Mouse (Mus musculus) lung, postnatal 0 days (tissue): ENCODE results near the gene Ncbp3. TPM values are rescaled to one million over a fixed set of nuclear protein-coding genes. Genes with fewer than 3 reads are reported as not detected.

Experiments used
- ATAC-seq: fragments of 200-750 bp; cut with Nextera tagmentation; 2 replicates; pipeline ENCODE4 v1.8.0; 2017; ENCODE audit warnings: moderate library complexity
- DNase-seq: peaks from one replicate; pipeline ENCODE4 v3.0.0-alpha.2; 2016; ENCODE audit warnings: low spot score
- H3K27ac ChIP-seq: fragments of 300-500 bp; sonication (generic); 2 replicates; pipeline ENCODE4 v1.5.1; 2014; ENCODE audit warnings: antibody characterized with exemption, mild to moderate bottlenecking, low read length, mixed read lengths
- H3K27me3 ChIP-seq: fragments of 300-500 bp; sonication (generic); replicated peaks from 2 replicates; pipeline ENCODE4 v1.6.1; 2014; ENCODE audit warnings: low read length, mixed read lengths; ENCODE audit not compliant: insufficient read depth
- H3K36me3 ChIP-seq: fragments of 300-500 bp; sonication (generic); 2 replicates; pipeline ENCODE4 v1.6.1; 2014; ENCODE audit warnings: low read length, mixed read lengths; ENCODE audit not compliant: insufficient read depth
- H3K4me1 ChIP-seq: fragments of 300-500 bp; sonication (generic); 2 replicates; pipeline ENCODE4 v1.6.1; 2014; ENCODE audit warnings: antibody characterized with exemption, low read depth, low read length, mixed read lengths; ENCODE audit not compliant: insufficient read depth
- H3K4me2 ChIP-seq: fragments of 300-500 bp; sonication (generic); replicated peaks from 2 replicates; pipeline ENCODE4 v1.6.1; 2014; ENCODE audit warnings: low read depth, mild to moderate bottlenecking, low read length, moderate library complexity, mixed read lengths
- H3K4me3 ChIP-seq: fragments of 300-500 bp; sonication (generic); 2 replicates; pipeline ENCODE4 v1.5.1; 2014; ENCODE audit warnings: low read depth, low read length
- H3K9ac ChIP-seq: fragments of 300-500 bp; sonication (generic); replicated peaks from 2 replicates; pipeline ENCODE4 v1.6.1; 2014; ENCODE audit warnings: low read depth, mild to moderate bottlenecking
- H3K9me3 ChIP-seq: fragments of 300-500 bp; sonication (generic); 2 replicates; pipeline ENCODE4 v1.6.1; 2016; ENCODE audit warnings: low read length, mixed read lengths
- CTCF ChIP-seq: IDR thresholded peaks from 2 replicates; pipeline ENCODE4 v1.5.1; 2016; ENCODE audit warnings: antibody characterized with exemption, mild to moderate bottlenecking
- EP300 ChIP-seq: IDR thresholded peaks from 2 replicates; pipeline ENCODE4 v1.6.1; 2016; ENCODE audit warnings: antibody characterized with exemption, mild to moderate bottlenecking, control low read depth
- WGBS: fragments of 180-500 bp; shearing (Covaris S2); extraction: QIAGEN DNeasy Blood & Tissue Kit; methylation state at CpG from one replicate; pipeline ENCODE4 v1.1.7; 2014; 5-methylcytosine and 5-hydroxymethylcytosine counted together
- polyA plus RNA-seq: library from polyadenylated mRNA; unstranded; fragments of >200 nt; fragmentation: Nextera tagmentation; extraction: Ambion mirVana; gene quantifications from 2 replicates; pipeline ENCODE4 v1.2.1, GENCODE M21; 2015

Ncbp3 gene
- polyA plus RNA-seq, 1 experiment from 2014 or later: 5.3 TPM

DNA sequence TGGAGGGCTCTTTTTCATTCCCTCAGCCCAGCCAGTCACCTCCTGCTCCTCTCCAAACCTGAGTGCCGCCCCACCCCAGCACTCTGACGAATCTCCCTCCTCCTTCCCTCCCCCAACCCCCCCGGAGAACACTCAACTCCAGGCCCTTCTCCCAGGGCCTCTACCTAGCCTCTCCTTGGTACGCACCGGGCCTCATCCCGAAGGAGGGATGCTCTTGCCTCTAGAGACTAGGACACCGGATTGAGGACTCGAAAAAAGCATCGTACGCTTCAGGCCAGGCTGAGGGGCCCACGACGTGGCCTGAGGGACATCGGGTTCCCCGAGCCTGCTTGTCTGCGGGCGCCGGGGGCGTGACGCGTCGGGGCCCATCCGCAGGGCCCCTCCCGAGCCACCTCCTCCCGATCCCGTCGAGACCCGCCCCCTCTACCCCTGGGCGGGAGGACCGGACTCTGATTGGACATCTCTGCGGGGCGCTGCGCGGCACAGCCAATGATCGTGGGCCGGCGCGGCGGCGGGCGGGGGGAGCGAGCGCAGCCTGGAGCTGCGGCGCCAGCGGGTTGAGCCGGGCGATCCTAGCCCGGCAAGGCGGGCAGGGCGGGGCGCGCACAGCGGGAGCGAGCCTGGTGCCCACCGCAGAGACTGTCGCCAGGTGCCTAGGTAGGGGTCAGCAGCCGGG, 29.0 kb upstream of the Ncbp3 start, which contains the start of gene Camkk1:
TSS of gene Camkk1 (plus strand) at position 538 of the 676 bp plus-strand sequence.
- ATAC-seq: peak; percentile 96
- DNase-seq: peak; percentile 97
- Histone ChIP-seq H3K4me1 (peaks cover 13% of the 10 kb centered on the region), H3K27ac (peak within 1 kb of the TSS; percentile 47; the same call in 1 of the 2 replicates), H3K4me3 (peak within 1 kb of the TSS; percentile 55), H3K9me3 (no peaks in the 10 kb centered on the region), H3K4me2 (peak within 1 kb of the TSS; percentile 100), H3K9ac (no peak within 1 kb of the TSS; the same call in 1 of the 2 replicates), H3K27me3 (no peaks in the 10 kb centered on the region), H3K36me3 (no peaks in the 10 kb centered on the region)
- no peak for TF ChIP-seq CTCF
- TF ChIP-seq EP300: no peak
- whole genome bisulfite sequencing: 2% methylated on average over 54 of the region's 57 CpGs

- H3K9me3 ChIP-seq: no peaks in the 10 kb centered on the region
- H3K9ac ChIP-seq: no peak overlapping the region; the same call in 1 of the 2 replicates
- ATAC-seq (peak; percentile 40), DNase-seq (peak; percentile 59)
- H3K27me3 ChIP-seq: no peaks in the 10 kb centered on the region
- 0 out of 2 replicates have a peak overlapping the region, but pooled peaks have one; percentile 29 for H3K27ac ChIP-seq
- H3K36me3 ChIP-seq: no peaks in the 10 kb centered on the region
- 2% methylated on average over 44 of the region's 46 CpGs for whole genome bisulfite sequencing
- no peak for TF ChIP-seq EP300
- TF ChIP-seq CTCF: no peak
- H3K4me2 ChIP-seq: peak overlapping the region; percentile 100
- H3K4me1 ChIP-seq: peaks cover 18% of the 10 kb centered on the region
- peak overlapping the region; percentile 55 for H3K4me3 ChIP-seq
These were observed 28.3 kb upstream of the Ncbp3 start for GRCm38 (mm10) chr11:73019147-73019795.

DNA sequence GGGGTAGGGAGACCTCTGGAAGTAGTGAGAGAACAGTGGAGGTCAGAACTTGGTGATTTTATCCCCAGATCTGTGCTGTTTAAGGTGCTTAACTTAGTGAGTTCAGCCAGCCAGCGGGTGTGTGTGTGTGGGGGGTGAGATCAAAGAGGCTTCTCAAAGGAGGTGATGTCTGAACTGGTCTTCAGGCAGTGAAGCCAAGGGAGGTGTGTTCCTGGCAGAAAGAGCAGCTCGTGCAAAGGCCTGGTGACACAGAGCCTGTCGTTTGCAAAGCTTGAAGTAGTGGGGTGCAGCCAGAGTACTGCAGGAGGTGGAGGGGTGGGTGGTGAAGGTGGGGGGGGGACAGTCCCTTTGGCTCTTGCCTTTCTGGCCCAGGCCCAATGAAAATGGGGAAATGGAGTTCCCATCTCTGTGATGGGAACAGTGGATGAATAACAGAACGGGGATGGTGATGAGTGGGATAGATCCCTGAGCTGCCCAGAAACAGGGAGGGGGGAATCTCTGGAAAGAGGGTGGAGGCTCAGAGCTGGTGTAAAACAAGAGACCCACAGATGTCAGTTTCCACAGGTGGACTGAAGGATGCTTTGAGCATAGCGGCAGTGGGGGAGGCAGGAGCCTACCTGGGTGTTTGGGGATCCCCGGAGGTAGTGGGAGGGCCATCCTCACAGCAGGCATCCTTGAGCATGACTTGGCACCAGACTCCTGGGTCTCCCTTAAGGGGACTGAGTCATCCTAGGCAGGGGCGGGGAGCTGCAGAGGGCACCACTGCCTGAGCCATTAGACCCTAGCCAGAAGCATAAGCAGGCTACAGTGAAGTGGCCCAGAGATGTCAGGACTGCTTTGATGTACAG, 26.4 kb upstream of the Ncbp3 start:
- Histone ChIP-seq H3K36me3 (no peaks in the 10 kb centered on the region), H3K9me3 (no peaks in the 10 kb centered on the region), H3K27ac (no peak overlapping the region), H3K4me3 (no peak overlapping the region), H3K4me2 (no peak overlapping the region), H3K4me1 (peaks cover 22% of the 10 kb centered on the region), H3K27me3 (no peaks in the 10 kb centered on the region), H3K9ac (no peak overlapping the region)
- TF ChIP-seq EP300 (no peak), CTCF (no peak)
- DNase-seq: no peak
- ATAC-seq: no peak
- 64% methylated on average over 7 of the region's 7 CpGs for WGBS

DNA sequence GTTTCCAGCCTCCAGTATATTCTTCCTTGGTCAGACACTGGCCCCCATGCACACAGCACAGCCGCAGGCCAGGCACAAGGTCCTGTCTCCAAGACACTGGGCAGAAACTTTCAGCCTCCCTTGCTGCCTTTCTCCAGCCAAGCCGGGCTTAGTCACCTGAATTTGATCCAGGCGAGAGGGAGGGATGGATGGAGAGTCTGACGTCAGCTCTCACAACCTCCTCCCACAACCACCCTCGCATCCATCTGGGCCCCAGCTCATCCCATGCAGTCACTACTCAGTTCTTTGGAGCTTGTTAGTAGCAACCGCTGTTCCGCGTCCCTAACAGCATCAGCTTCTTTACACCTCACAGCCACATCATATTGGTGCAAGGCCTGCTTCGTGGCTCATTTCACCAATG, 24.5 kb upstream of the Ncbp3 start:
- peak; percentile 42 for DNase-seq
- H3K9me3 ChIP-seq: no peaks in the 10 kb centered on the region
- ATAC-seq: no peak
- no peak overlapping the region for H3K9ac ChIP-seq
- WGBS: 49% methylated on average over 9 of the region's 9 CpGs
- peaks cover 22% of the 10 kb centered on the region for H3K4me1 ChIP-seq
- TF ChIP-seq CTCF (no peak), EP300 (no peak)
- H3K4me3 ChIP-seq: no peak overlapping the region
- H3K27me3 ChIP-seq: no peaks in the 10 kb centered on the region
- H3K36me3 ChIP-seq: no peaks in the 10 kb centered on the region
- H3K27ac ChIP-seq: no peak overlapping the region
- no peak overlapping the region for H3K4me2 ChIP-seq

DNA sequence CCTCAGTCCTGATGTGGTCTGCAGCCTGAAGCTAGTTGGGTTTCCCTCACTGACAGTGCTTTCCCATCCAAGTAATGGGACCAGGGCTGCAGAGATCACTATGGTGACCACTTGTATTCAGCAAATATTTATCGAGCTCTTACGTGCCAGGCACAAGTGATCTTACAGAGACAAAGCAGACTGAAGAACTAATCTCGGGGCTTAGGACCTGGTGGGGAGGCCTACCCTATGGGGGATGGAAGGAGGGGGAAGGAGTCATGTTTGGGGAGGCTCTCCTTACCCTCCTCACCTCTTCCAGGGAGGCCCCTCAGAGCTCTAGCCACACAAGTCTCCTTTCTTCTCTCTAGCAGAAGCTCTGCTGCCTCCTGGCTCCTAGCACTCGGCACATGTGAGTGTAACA, 23.8 kb upstream of the Ncbp3 start:
- Histone ChIP-seq H3K9ac (no peak overlapping the region), H3K4me1 (peaks cover 22% of the 10 kb centered on the region), H3K27me3 (no peaks in the 10 kb centered on the region), H3K4me3 (no peak overlapping the region), H3K9me3 (no peaks in the 10 kb centered on the region), H3K36me3 (no peaks in the 10 kb centered on the region), H3K4me2 (no peak overlapping the region), H3K27ac (0 out of 2 replicates have a peak overlapping the region, but pooled peaks have one; percentile 3)
- WGBS: 49% methylated on average over 4 of the region's 4 CpGs
- DNase-seq (no peak), ATAC-seq (no peak)
- no peak for TF ChIP-seq EP300
- no peak for TF ChIP-seq CTCF
